Mouse (Mus musculus): ENCODE results near the gene Dus3l. TPM values are rescaled to one million over a fixed set of nuclear protein-coding genes. Genes with fewer than 3 reads are reported as not detected.

Dus3l gene
- polyA plus RNA-seq, 1 experiment = 139 TPM

- TF ChIP-seq POLR2A (IDR thresholded peaks at IDR 0.05; ENCODE audit: borderline replicate concordance, extremely low read depth, insufficient read depth, insufficient read length, poor library complexity, severe bottlenecking) (no peak), CTCF (IDR thresholded peaks at IDR 0.05; ENCODE audit: borderline replicate concordance, extremely low read depth, insufficient read depth, insufficient read length) (no peak)
- DNase-seq (ENCODE audit: low read depth) = no peak
These were observed 3.1 kb downstream of the Dus3l start for GRCm38 (mm10) chr17:56767531-56768135.

DNA sequence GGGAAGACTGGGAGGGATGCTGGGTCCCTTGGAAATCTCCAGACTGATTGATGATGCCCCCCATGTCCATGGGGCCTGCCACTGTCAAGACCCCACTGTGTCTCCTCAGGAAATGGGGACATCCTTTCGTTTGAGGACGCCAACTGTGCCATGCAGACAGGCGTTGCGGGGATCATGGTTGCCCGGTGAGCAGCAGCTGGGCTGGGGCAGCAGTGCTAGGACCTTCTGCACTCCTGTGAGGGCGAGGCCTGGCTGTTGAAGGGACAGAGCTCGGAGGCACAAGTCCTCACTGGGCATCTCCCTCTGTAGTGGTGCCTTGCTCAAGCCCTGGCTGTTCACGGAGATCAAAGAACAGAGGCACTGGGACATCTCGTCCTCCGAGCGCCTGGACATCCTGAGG is 4.4 kb downstream of the Dus3l start:
- no peak for DNase-seq (ENCODE audit: low read depth)
- no peak for TF ChIP-seq POLR2A (IDR thresholded peaks at IDR 0.05; ENCODE audit: borderline replicate concordance, extremely low read depth, insufficient read depth, insufficient read length, poor library complexity, severe bottlenecking)
- no peak for TF ChIP-seq CTCF (IDR thresholded peaks at IDR 0.05; ENCODE audit: borderline replicate concordance, extremely low read depth, insufficient read depth, insufficient read length)

GRCm38 (mm10) chr17:56769950-56770349 is 5.4 kb downstream of the Dus3l start, which contains the start of gene Prr22:
Gene Prr22 (plus strand): TSS chr17:56770250.
- TF ChIP-seq CTCF (IDR thresholded peaks at IDR 0.05; ENCODE audit: borderline replicate concordance, extremely low read depth, insufficient read depth, insufficient read length) = no peak
- TF ChIP-seq POLR2A (IDR thresholded peaks at IDR 0.05; ENCODE audit: borderline replicate concordance, extremely low read depth, insufficient read depth, insufficient read length, poor library complexity, severe bottlenecking) = no peak
- no peak for DNase-seq (ENCODE audit: low read depth)

GRCm38 (mm10) chr17:56777568-56777967 is 13.0 kb downstream of the Dus3l start:
- no peak for DNase-seq (ENCODE audit: low read depth)
- TF ChIP-seq POLR2A (IDR thresholded peaks at IDR 0.05; ENCODE audit: borderline replicate concordance, extremely low read depth, insufficient read depth, insufficient read length, poor library complexity, severe bottlenecking) = no peak
- peak; percentile 19; the same call in 1 of the 2 replicates for TF ChIP-seq CTCF (IDR thresholded peaks at IDR 0.05; ENCODE audit: borderline replicate concordance, extremely low read depth, insufficient read depth, insufficient read length)

- no peak for DNase-seq (ENCODE audit: low read depth)
- TF ChIP-seq POLR2A (IDR thresholded peaks at IDR 0.05; ENCODE audit: borderline replicate concordance, extremely low read depth, insufficient read depth, insufficient read length, poor library complexity, severe bottlenecking) = no peak
- no peak for TF ChIP-seq CTCF (IDR thresholded peaks at IDR 0.05; ENCODE audit: borderline replicate concordance, extremely low read depth, insufficient read depth, insufficient read length)
These were observed 14.3 kb downstream of the Dus3l start for GRCm38 (mm10) chr17:56778779-56779362.

DNA sequence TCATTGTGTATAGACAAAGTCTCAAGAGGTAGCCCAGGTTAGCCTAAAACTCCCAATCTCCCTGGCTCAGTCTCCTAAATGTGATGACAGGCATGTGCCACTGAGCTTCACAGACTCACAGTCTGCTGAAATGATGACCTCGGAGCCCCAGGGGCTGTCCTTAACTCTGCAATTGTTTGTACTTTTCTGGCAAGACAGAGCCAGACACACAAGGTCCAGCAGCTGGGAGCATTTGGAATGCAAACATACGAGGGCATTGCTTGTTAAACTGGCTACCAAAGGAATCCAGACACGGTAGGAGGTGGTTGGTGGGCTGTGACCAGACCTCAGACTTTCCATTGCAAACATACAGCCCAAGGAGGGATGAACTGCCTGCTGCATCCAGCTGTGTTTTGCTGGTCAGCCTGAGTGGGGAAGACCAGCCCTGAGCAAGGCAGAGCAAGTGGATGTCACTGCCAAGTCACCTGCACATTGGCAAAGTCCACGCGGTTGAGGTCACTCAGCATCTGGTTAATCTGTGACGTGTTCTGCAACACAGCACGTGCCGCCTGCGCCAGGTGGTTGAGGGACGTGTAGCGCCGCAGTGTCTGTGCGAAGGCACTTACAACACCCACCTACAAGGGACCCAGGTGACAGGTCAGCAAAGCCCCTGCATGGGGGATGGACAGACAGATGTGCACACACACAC is 15.9 kb downstream of the Dus3l start:
- no peak for TF ChIP-seq POLR2A (IDR thresholded peaks at IDR 0.05; ENCODE audit: borderline replicate concordance, extremely low read depth, insufficient read depth, insufficient read length, poor library complexity, severe bottlenecking)
- TF ChIP-seq CTCF (IDR thresholded peaks at IDR 0.05; ENCODE audit: borderline replicate concordance, extremely low read depth, insufficient read depth, insufficient read length) = no peak
- DNase-seq (ENCODE audit: low read depth) = no peak

GRCm38 (mm10) chr17:56788886-56789285 is 24.3 kb downstream of the Dus3l start:
- TF ChIP-seq CTCF (IDR thresholded peaks at IDR 0.05; ENCODE audit: borderline replicate concordance, extremely low read depth, insufficient read depth, insufficient read length) (no peak), POLR2A (IDR thresholded peaks at IDR 0.05; ENCODE audit: borderline replicate concordance, extremely low read depth, insufficient read depth, insufficient read length, poor library complexity, severe bottlenecking) (no peak)
- DNase-seq (ENCODE audit: low read depth) = no peak

DNA sequence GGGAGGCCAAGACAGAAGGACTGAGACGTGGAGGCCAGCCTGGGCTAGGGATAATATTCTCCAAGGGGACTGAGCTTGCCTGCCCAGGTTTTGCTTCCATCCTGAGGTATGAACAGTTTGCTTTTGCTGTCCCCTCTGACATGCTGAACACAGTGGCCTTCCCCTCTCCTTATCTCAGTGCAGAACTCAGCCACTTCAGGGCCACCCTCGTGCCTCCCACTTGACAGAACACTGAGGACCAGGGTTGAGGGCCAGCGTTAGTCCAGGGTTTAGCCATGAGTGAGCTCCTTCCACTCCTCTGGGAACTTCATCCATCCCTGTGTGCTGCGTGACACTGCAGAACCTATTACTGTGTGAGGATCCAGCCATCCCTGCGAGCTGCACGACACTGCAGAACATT is 24.7 kb downstream of the Dus3l start:
- TF ChIP-seq CTCF (IDR thresholded peaks at IDR 0.05; ENCODE audit: borderline replicate concordance, extremely low read depth, insufficient read depth, insufficient read length) = no peak
- no peak for TF ChIP-seq POLR2A (IDR thresholded peaks at IDR 0.05; ENCODE audit: borderline replicate concordance, extremely low read depth, insufficient read depth, insufficient read length, poor library complexity, severe bottlenecking)
- DNase-seq (ENCODE audit: low read depth) = no peak

DNA sequence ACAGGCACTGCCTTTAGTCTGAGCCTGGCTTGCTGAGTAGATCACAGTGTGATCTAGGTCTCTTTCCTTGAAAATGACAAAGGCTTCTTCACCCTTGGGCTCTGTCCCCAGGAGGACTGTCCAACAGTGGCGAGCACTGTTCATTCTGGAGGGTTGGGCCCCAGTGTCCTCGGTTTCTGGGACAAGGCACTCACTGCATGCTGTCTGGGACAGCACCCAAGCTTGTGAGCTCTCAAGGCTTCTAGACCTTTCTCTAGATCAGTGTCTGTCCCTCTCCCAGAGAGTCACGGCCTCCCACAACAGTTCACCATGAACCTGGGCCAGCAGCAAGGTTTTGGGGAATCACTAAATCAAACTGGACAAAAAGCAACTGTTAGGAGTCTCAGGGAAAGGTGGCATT is 28.0 kb downstream of the Dus3l start:
- TF ChIP-seq CTCF (IDR thresholded peaks at IDR 0.05; ENCODE audit: borderline replicate concordance, extremely low read depth, insufficient read depth, insufficient read length) = no peak
- TF ChIP-seq POLR2A (IDR thresholded peaks at IDR 0.05; ENCODE audit: borderline replicate concordance, extremely low read depth, insufficient read depth, insufficient read length, poor library complexity, severe bottlenecking) = no peak
- no peak for DNase-seq (ENCODE audit: low read depth)

DNA sequence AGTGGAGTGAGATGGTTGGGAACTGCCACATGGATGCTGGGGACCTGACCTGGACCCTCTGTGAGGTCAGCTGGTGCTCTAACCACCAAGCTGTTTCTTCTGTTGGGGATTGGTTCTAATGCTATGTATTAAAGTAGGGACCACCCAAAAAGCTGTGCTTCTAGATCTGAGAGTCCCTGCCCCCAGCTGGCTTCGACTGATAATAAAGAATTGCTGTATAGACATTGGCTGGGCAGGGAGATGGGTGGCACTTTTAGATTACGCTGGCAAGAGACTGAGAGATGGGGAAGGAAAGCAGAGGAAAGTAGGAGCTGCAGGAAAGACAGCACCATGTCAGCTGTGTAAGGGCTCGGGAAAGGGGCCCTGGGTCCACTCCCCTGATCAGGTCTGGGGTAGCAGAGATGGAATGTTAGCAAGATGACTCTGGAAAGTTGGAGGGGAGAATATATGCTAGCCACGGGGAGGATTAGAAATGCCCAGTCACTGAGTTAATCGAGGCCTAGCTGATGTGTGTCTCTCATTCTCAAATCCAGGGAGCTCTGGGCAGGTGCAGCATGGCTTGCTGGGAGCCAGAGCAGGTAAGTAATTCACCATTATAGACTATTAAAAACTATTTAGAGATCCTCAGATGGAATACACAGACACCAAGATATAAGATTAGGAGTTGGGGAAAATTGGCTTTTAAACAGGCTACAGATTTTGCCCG is 29.2 kb downstream of the Dus3l start:
- TF ChIP-seq POLR2A (IDR thresholded peaks at IDR 0.05; ENCODE audit: borderline replicate concordance, extremely low read depth, insufficient read depth, insufficient read length, poor library complexity, severe bottlenecking) (no peak), CTCF (IDR thresholded peaks at IDR 0.05; ENCODE audit: borderline replicate concordance, extremely low read depth, insufficient read depth, insufficient read length) (no peak)
- no peak for DNase-seq (ENCODE audit: low read depth)

GRCm38 (mm10) chr17:56799276-56799675 is 34.7 kb downstream of the Dus3l start:
- TF ChIP-seq CTCF (IDR thresholded peaks at IDR 0.05; ENCODE audit: borderline replicate concordance, extremely low read depth, insufficient read depth, insufficient read length) (no peak), POLR2A (IDR thresholded peaks at IDR 0.05; ENCODE audit: borderline replicate concordance, extremely low read depth, insufficient read depth, insufficient read length, poor library complexity, severe bottlenecking) (no peak)
- no peak for DNase-seq (ENCODE audit: low read depth)

All from brain, embryonic 14.5 days (tissue).